Mouse (Mus musculus): ENCODE measurements at regions not wholly inside any gene's neighbourhood (a gene's known extent, or its start where the extent isn't known, plus 50 kb on each side); places are given as distances from the start of the nearest gene placed in this dataset.

DNA sequence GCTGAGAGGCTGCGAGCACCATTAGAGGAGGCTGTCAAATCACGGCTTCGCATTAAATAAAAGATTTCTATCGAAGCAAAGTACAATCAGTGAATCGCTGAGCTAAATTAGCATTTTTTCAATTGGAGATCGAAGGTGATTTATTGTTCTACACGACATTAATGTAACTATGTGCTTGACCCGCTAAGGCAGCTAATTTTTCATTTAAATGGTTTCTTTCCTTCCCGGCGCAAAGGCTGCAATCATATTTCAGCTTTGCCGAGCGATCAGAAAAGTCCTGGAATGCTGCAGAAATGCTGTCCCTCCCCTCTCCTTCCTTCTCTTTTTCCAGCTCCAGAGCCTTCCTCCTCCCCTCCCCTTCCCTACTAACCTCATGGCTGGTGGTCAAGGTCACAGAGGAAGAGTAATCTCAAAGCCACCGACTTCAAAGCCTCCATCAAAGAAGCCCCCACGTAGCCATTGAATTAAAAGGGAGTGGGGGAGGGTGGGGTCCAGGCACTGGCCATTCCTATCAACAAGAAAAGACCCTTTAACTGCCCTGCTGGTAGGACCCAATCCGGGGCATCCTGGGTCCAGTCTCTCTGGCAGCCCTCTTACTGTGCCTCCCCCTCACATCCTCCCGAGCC is 387.8 kb downstream of the Sorl1 start:
- no peak for TF ChIP-seq GATA1 (IDR thresholded peaks at IDR 0.05; ENCODE audit: low read length)
- TF ChIP-seq TAL1 (IDR thresholded peaks at IDR 0.05; ENCODE audit: low read length), result no peak
